Mouse (Mus musculus) embryonic fibroblast, embryonic 13.5 days (primary cell): ENCODE measurements around the gene Tex50.

ENCODE experiments used
- CTCF ChIP-seq: IDR thresholded peaks from 2 replicates; pipeline ENCODE4 v1.5.1; 2011; ENCODE audit warnings: mild to moderate bottlenecking, control low read depth, low read length, moderate library complexity, borderline replicate concordance; ENCODE audit not compliant: insufficient read depth
- POLR2A ChIP-seq: IDR thresholded peaks from 2 replicates; pipeline ENCODE4 v1.6.1; 2011; ENCODE audit warnings: low read depth, mild to moderate bottlenecking, control low read depth, low read length, moderate library complexity

GRCm38 (mm10) chr1:161140026-161140762, 18.9 kb downstream of the Tex50 start:
- TF ChIP-seq CTCF (no peak), POLR2A (no peak)
